ENCODE assay signal across 29 mouse cellular contexts in the genomic region with DNA sequence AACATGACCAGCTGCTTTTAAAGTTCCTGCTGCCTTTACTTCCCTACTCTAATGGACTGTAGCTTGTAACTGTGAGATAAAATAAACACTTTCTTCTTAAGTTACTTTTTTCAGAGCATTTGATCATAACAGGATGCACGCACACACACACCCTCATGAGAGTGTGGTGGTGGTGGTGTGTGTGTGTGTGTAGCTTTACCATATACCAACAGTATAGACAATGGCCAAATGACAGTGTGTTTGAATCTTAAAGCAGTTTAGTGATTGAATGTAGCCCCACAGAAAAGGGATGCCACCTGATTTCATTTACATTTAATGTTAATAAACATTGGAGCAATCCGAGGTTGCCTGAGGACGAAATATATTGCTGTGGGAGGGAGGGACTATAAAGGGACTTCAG.
DNase-seq lines count a peak whose midpoint lies in the region; ATAC-seq and TF ChIP-seq lines count a peak whose summit lies in the region.
"Had no signal": no experiment of that assay in that cellular context is flagged by ENCODE, and none has a peak within 500 bp of the region (broad histone marks: within the 10 kb centered on the region; RNA-seq: fewer than 3 reads in every experiment).

No protein-coding gene starts in this region.

- TF ChIP-seq POLR2A in bone marrow macrophage, adult 2 months (IDR thresholded peaks at IDR 0.05; ENCODE audit: borderline replicate concordance, low read depth, low read length): no peak

- 59% methylated on average over 3 of the region's 3 CpGs for WGBS in lung, embryonic 14.5 days
- 70% methylated on average over 3 of the region's 3 CpGs for WGBS in midbrain, postnatal 0 days

- H3K27me3 ChIP-seq in lung, embryonic 14.5 days (ENCODE audit: insufficient read depth, low read length): no peaks in the 10 kb centered on the region
- H3K27me3 ChIP-seq in midbrain, postnatal 0 days (ENCODE audit: insufficient read depth, low read length): no peaks in the 10 kb centered on the region
- H3K27me3 ChIP-seq: embryonic facial prominence, embryonic 13.5 days; forebrain, embryonic 13.5 days; heart, embryonic 13.5 days had no signal

- no peaks in the 10 kb centered on the region for H3K4me1 ChIP-seq in lung, embryonic 14.5 days (ENCODE audit: insufficient read depth)
- H3K4me1 ChIP-seq in bone marrow macrophage, adult 2 months (ENCODE audit: control insufficient read depth, insufficient read depth, low read length): peaks cover 17% of the 10 kb centered on the region
- no peaks in the 10 kb centered on the region for H3K4me1 ChIP-seq in midbrain, postnatal 0 days (ENCODE audit: insufficient read depth, low read length)
- H3K4me1 ChIP-seq: embryonic facial prominence, embryonic 10.5 days; forebrain, embryonic 13.5 days; heart, embryonic 10.5 days; heart, embryonic 13.5 days had no signal

- DNase-seq in lung, embryonic 14.5 days: peak; percentile 6
- no peak for DNase-seq in lung, postnatal 10 days
- peak; percentile 2 for DNase-seq in T-cell, adult 2 months (ENCODE audit: low spot score)
- DNase-seq in naive thymus-derived CD4-positive, alpha-beta T cell, adult 2 months (ENCODE audit: low read depth): peak; percentile 8
- DNase-seq in midbrain, postnatal 0 days (ENCODE audit: low spot score): no peak
- DNase-seq in spleen, postnatal 10 days (ENCODE audit: low spot score in 2 of 2): no peak
- DNase-seq: adrenal gland, adult 8-10 months; adrenal gland, postnatal 25 days; cerebellum, adult 11 months; cerebellum, adult 2 months; cerebellum, adult 9-11 months; cerebellum, postnatal 36 days; embryo, embryonic 11 days; gastrocnemius, postnatal 10 days; gastrocnemius, postnatal 36 days; heart, adult 2 months; heart, postnatal 14 days; heart, postnatal 4 days had no signal

- H3K9ac ChIP-seq in lung, embryonic 14.5 days: no peak overlapping the region
- no peak overlapping the region for H3K9ac ChIP-seq in midbrain, postnatal 0 days (replicated peaks; ENCODE audit: low read length, poor library complexity, severe bottlenecking)
- H3K9ac ChIP-seq: embryonic facial prominence, embryonic 13.5 days; forebrain, embryonic 13.5 days; heart, embryonic 13.5 days had no signal

- H3K27ac ChIP-seq in lung, embryonic 14.5 days (ENCODE audit: low read depth): no peak overlapping the region
- H3K27ac ChIP-seq in bone marrow macrophage, adult 2 months (ENCODE audit: insufficient read depth, low read depth, low read length): 0 out of 2 replicates have a peak overlapping the region, but pooled peaks have one; percentile 8
- H3K27ac ChIP-seq in midbrain, postnatal 0 days (ENCODE audit: low read depth, low read length): no peak overlapping the region
- H3K27ac ChIP-seq: embryonic facial prominence, embryonic 10.5 days; embryonic facial prominence, embryonic 13.5 days; forebrain, embryonic 13.5 days; heart, adult 2 months; heart, embryonic 10.5 days; heart, embryonic 13.5 days had no signal

- H3K9me3 ChIP-seq in lung, embryonic 14.5 days (ENCODE audit: low read depth, low read length): no peaks in the 10 kb centered on the region
- H3K9me3 ChIP-seq in midbrain, postnatal 0 days (ENCODE audit: low read length): no peaks in the 10 kb centered on the region
- H3K9me3 ChIP-seq: embryonic facial prominence, embryonic 10.5 days; embryonic facial prominence, embryonic 13.5 days; forebrain, embryonic 13.5 days; heart, embryonic 10.5 days; heart, embryonic 13.5 days had no signal

- no peak for TF ChIP-seq CTCF in lung, embryonic 14.5 days (IDR thresholded peaks at IDR 0.05; ENCODE audit: low read depth)
- TF ChIP-seq CTCF in bone marrow macrophage, adult 2 months (IDR thresholded peaks at IDR 0.05; ENCODE audit: low read depth, low read length): no peak
- TF ChIP-seq CTCF in midbrain, postnatal 0 days (IDR thresholded peaks at IDR 0.05): no peak

- peak; percentile 35; the same call in 1 of the 2 replicates for ATAC-seq in lung, embryonic 14.5 days (ENCODE audit: insufficient read depth)
- ATAC-seq in midbrain, postnatal 0 days (ENCODE audit: low FRiP score): no peak
- ATAC-seq in cerebellum, adult (ENCODE audit: insufficient number of reproducible peaks, low FRiP score, low TSS enrichment): no peak
- ATAC-seq: activated CD4-positive, CD25-positive, alpha-beta regulatory T cell, adult 4 months; CD4-positive, CD25-positive, alpha-beta regulatory T cell, adult 4 months; forebrain, embryonic 13.5 days; forebrain, embryonic 16.5 days had no signal

- no peak overlapping the region for H3K4me3 ChIP-seq in lung, embryonic 14.5 days (ENCODE audit: low read depth, low read length)
- H3K4me3 ChIP-seq in bone marrow macrophage, adult 2 months (ENCODE audit: insufficient read depth, low read length): no peak overlapping the region
- no peak overlapping the region for H3K4me3 ChIP-seq in midbrain, postnatal 0 days (ENCODE audit: low read depth, low read length)
- H3K4me3 ChIP-seq: embryonic facial prominence, embryonic 10.5 days; embryonic facial prominence, embryonic 13.5 days; erythroblast, embryonic 14.5 days; forebrain, embryonic 13.5 days; heart, adult 2 months; heart, embryonic 10.5 days; heart, embryonic 13.5 days had no signal

- no peaks in the 10 kb centered on the region for H3K36me3 ChIP-seq in lung, embryonic 14.5 days (ENCODE audit: insufficient read depth)
- H3K36me3 ChIP-seq in midbrain, postnatal 0 days (ENCODE audit: insufficient read depth, low read length): no peaks in the 10 kb centered on the region
- H3K36me3 ChIP-seq: embryonic facial prominence, embryonic 10.5 days; embryonic facial prominence, embryonic 13.5 days; heart, embryonic 10.5 days; heart, embryonic 13.5 days had no signal

- no peak overlapping the region for H3K4me2 ChIP-seq in lung, embryonic 14.5 days
- H3K4me2 ChIP-seq in midbrain, postnatal 0 days (ENCODE audit: low read depth, low read length, poor library complexity, severe bottlenecking): no peak overlapping the region
- H3K4me2 ChIP-seq: embryonic facial prominence, embryonic 13.5 days; forebrain, embryonic 13.5 days; heart, embryonic 13.5 days had no signal

Comparison
In these comparisons a context has a peak if more than half of its experiments do, and no peak if none do; other contexts are left out.
1. DNase-seq: peak in lung, embryonic 14.5 days (single experiment), T-cell, adult 2 months (single experiment) and naive thymus-derived CD4-positive, alpha-beta T cell, adult 2 months (single experiment); none in lung, postnatal 10 days (single experiment), midbrain, postnatal 0 days (single experiment) and spleen, postnatal 10 days (0 of 2).